Mouse (Mus musculus): ENCODE measurements around the gene Fam183b. TPM values are rescaled to one million over a fixed set of nuclear protein-coding genes. Genes with fewer than 3 reads are reported as not detected.
"Not testable (repeated sequence)": the region's sequence is repeated elsewhere in the genome, so short reads cannot be mapped to it uniquely, and the experiment has no call there.

The Fam183b gene
- total RNA-seq (2018; cell fraction: chromatin; rRNA removed): not detected
- total RNA-seq (2018; cell fraction: cytosol; rRNA removed): not detected
- not detected for total RNA-seq (2018; cell fraction: nucleus; rRNA removed)
- not detected in 3 replicates for polyA plus RNA-seq (2018)

DNA sequence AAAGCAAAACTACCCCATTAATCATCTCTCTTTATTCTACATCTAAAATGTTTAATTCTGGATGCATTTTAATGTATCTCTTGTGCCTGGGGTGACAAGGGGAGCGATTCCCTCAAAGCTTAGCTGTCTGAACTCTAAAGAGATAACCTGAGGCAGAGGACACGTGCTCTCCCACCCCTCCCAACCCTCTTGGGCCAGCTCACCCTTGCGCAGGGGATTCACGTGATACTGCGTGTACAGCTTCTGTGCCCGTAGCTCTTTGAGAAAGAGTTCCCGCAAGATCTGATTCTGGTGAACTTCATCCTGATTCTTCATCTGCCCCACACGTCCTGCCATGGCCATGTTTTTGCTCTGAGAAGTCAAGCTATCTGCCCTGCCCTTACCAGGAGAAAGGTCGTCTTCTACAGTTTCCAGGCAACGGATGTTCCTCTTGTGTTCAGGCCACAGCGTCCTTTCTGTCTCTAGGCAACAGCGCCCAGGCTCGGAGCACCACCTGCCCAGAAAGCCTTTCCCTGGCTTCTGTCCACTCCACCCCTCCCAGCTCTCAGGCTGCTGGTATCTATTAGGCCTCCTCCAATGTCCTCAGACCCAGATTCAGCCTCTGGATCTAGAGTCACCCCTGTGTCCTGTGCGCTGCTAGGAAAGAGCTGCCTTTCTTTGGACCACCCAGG lies at the start of gene Fam183b:
Gene Fam183b (minus strand): TSS at position 403 of the 671 bp plus-strand sequence.
- 47% methylated on average over 14 of the region's 14 CpGs for WGBS (ENCODE audit: missing documents)
- no peak within 1 kb of the TSS for H3K4me3 ChIP-seq (ENCODE audit: inconsistent target)
- H3K27ac ChIP-seq: no peak within 1 kb of the TSS
- H3K79me2 ChIP-seq (ENCODE audit: inconsistent target): no peaks in the 10 kb centered on the region
- H3K36me3 ChIP-seq (ENCODE audit: inconsistent target): no peaks in the 10 kb centered on the region

DNA sequence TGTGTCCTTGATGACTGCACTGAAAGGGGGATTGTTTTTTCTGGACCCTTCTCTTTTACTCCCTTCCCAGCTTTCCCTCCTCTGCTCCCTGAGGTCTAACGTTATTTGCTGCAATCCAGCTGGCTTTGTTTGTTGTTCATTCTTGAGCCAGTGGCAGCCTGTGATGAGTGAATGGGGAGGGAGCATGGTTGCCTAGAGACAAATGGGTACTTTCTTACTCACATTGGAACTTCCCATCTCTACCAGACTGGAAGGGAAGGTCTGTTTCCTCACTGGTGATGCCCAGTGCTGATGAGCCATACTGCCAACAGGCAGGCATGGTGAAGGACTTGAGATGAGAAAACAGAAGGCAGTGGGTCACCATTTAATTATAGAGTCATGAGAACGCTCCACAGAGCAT lies 48.0 kb upstream of the Fam183b start:
- H3K27ac ChIP-seq: no peak overlapping the region
- no peaks in the 10 kb centered on the region; the same call in 1 of the 2 replicates for H3K79me2 ChIP-seq (ENCODE audit: inconsistent target)
- peaks cover 27% of the 10 kb centered on the region for H3K36me3 ChIP-seq (ENCODE audit: inconsistent target)
- 97% methylated on average over 2 of the region's 2 CpGs for WGBS (ENCODE audit: missing documents)
- no peak overlapping the region for H3K4me3 ChIP-seq (ENCODE audit: inconsistent target)

DNA sequence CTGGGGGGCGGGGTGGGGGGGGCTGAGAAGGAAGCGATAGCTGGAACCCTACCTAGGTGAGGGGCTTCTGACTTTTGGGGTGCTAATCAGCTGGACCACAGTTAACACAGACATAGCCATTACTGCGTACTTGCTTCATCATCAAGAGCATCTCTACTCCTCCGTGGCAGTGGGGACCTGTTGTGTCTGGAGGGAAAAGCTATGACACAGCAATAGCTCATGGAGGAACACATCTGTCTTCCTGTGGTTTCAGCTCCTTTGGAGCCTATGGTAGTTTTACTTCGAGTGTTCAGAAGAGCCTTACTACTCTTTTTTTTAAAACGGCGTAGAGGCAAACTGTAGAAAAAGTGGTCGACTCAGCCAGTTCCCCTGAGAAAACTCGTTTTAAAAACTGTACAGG lies 45.9 kb upstream of the Fam183b start:
- WGBS (ENCODE audit: missing documents): 7% methylated on average over 9 of the region's 9 CpGs
- Histone ChIP-seq H3K27ac (no peak overlapping the region), H3K4me3 (ENCODE audit: inconsistent target) (peak overlapping the region; percentile 94), H3K79me2 (ENCODE audit: inconsistent target) (no peaks in the 10 kb centered on the region; the same call in 1 of the 2 replicates), H3K36me3 (ENCODE audit: inconsistent target) (peaks cover 21% of the 10 kb centered on the region; the same call in 1 of the 2 replicates)

DNA sequence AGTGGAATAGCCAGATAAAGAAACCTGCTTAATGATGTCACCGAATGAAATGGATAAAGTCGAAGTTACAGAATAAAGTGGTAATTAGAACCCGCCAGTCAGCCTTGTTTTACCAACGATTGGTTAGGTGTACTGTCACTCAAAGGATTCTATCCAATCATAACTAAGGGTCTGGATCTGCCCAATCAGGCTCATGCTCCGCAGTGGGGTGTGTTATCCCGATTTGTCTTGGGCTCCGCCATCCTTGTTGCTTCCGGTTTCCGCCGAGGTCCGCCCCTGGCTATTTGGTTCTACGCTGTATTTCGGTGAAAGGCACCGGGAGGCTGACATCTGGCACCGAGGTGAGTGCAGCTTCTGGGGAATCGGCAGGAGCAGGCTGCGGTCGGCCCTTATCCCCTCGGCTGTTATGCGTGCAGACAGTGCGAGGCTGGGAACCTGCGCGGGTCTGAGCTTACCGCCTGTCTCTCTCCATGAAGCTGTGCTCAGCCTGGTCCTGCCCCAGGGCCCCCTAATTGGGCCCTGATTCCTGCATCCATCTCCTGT lies 45.2 kb upstream of the Fam183b start, which contains the start of gene Gm12258:
Gene Gm12258 (plus strand): TSS at position 240 of the 543 bp plus-strand sequence.
- peak within 1 kb of the TSS; percentile 94 for H3K4me3 ChIP-seq (ENCODE audit: inconsistent target)
- H3K36me3 ChIP-seq (ENCODE audit: inconsistent target): peaks cover 21% of the 10 kb centered on the region; the same call in 1 of the 2 replicates
- peak within 1 kb of the TSS; percentile 36 for H3K27ac ChIP-seq
- 1% methylated on average over 24 of the region's 24 CpGs for WGBS (ENCODE audit: missing documents)
- H3K79me2 ChIP-seq (ENCODE audit: inconsistent target): no peaks in the 10 kb centered on the region; the same call in 1 of the 2 replicates

DNA sequence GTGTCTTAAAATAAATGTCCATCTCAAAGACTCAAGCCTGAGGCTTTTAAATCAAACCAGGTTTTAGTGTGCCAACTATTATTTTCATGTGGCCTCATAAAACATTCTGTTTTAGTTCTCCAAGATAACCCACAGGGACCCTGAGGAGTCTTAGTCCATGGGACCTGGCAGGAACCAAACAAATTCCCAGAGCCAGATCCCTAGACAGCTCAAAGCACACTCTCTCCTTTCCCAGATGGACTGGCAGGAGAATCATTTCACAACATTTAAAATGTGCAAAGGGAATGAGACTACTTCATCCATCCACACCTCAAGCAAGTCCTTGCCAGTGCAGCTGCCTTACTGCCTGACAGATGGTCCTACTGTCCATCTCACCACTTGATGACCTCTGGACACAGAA lies 37.2 kb upstream of the Fam183b start, which contains the start of gene Olfr311:
Gene Olfr311 (plus strand): TSS at position 301 of the 400 bp plus-strand sequence.
- not testable (repeated sequence) for H3K79me2 ChIP-seq (ENCODE audit: inconsistent target); H3K4me3 ChIP-seq (ENCODE audit: inconsistent target); H3K36me3 ChIP-seq (ENCODE audit: inconsistent target); H3K27ac ChIP-seq

DNA sequence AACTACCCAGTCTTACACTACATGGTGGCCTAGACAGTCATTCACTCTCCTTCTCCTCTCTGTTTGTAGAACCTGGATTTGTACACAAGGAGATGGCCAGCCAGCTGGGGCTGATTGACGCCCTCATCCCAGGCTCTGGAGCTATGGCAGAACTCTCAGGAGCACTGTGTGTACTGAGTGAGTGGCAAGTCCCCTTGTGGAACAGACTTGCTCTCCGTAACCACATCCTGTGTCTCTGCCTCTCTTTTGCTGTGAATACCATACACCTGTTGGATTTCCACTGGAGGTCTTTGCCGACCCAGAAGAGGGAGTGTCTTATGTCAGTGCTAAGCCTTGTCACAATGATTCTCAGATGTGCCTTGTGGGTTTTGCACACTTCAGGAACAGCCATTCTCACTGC lies 30.8 kb upstream of the Fam183b start:
- WGBS (ENCODE audit: missing documents): 88% methylated on average over 2 of the region's 3 CpGs
- not testable (repeated sequence) for H3K79me2 ChIP-seq (ENCODE audit: inconsistent target); H3K36me3 ChIP-seq (ENCODE audit: inconsistent target); H3K4me3 ChIP-seq (ENCODE audit: inconsistent target); H3K27ac ChIP-seq

DNA sequence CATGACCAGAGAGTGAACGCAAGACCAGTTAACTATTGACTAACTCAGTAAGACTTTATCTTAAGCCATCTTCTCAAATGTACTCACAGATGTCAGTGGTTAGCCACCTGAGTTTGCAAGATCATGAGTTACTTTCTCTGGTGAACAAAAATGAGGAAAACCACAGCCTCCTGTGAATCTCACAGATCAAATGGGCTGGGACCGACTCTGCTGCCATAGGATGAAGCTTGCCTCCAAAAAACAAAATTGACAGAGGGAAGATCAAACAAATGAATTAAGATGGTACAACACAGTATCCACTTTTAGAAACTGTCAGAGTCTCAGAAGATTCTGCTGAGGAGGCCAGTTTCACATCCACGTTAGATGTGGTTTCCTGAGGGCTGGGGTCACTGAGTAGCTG lies 28.0 kb upstream of the Fam183b start:
- H3K4me3 ChIP-seq (ENCODE audit: inconsistent target): no peak overlapping the region
- H3K36me3 ChIP-seq (ENCODE audit: inconsistent target): no peaks in the 10 kb centered on the region

DNA sequence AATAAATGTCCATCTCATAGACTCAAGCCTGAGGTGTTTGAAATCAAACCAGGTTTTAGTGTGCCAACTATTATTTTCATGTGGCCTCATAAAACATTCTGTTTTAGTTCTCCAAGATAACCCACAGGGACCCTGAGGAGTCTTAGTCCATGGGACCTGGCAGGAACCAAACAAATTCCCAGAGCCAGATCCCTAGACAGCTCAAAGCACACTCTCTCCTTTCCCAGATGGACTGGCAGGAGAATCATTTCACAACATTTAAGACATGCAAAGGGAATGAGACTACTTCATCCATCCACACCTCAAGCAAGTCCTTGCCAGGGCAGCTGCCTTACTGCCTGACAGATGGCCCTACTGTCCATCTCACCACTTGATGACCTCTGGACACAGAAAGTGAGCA lies 27.2 kb upstream of the Fam183b start, which contains the start of gene Olfr312:
Gene Olfr312 (plus strand): TSS at position 301 of the 400 bp plus-strand sequence.
- H3K4me3 ChIP-seq (ENCODE audit: inconsistent target); H3K36me3 ChIP-seq (ENCODE audit: inconsistent target); H3K79me2 ChIP-seq (ENCODE audit: inconsistent target); H3K27ac ChIP-seq: not testable (repeated sequence)

More for the DNA sequence above, 28.0 kb upstream of the Fam183b start:
- Histone ChIP-seq H3K27ac (no peak overlapping the region), H3K79me2 (ENCODE audit: inconsistent target) (no peaks in the 10 kb centered on the region)
- WGBS (ENCODE audit: missing documents): 42% methylated on average over 3 of the region's 3 CpGs

DNA sequence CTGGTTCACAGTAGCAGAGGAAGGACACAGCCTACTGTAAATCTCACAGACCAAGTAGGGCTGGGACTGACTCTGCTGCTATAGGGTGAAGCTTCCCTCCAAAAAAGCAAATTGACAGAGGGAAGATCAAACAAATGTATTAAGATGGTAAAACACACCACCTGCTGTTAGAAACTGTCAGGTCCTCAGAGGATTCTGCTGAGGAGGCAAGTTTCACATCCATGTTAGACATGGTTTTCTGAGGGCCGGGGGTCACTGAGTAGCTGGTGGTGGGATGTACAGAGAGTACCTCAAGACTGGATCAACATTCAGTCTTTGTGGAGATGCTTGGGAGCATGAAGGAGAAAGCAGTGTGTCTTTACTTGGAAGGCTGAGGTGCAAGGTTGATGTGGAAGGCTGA lies 13.9 kb upstream of the Fam183b start:
- Histone ChIP-seq H3K79me2 (ENCODE audit: inconsistent target) (no peaks in the 10 kb centered on the region), H3K27ac (no peak overlapping the region), H3K36me3 (ENCODE audit: inconsistent target) (no peaks in the 10 kb centered on the region), H3K4me3 (ENCODE audit: inconsistent target) (no peak overlapping the region)
- 75% methylated on average over 1 of the region's 1 CpGs for WGBS (ENCODE audit: missing documents)

DNA sequence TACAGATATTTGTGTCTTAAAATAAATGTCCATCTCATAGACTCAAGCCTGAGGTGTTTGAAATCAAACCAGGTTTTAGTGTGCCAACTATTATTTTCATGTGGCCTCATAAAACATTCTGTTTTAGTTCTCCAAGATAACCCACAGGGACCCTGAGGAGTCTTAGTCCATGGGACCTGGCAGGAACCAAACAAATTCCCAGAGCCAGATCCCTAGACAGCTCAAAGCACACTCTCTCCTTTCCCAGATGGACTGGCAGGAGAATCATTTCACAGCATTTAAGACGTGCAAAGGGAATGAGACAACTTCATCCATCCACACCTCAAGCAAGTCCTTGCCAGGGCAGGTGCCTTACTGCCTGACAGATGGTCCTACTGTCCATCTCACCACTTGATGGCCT lies 12.9 kb upstream of the Fam183b start, which contains the start of gene Olfr313:
Gene Olfr313 (plus strand): TSS at position 301 of the 400 bp plus-strand sequence.
- H3K79me2 ChIP-seq (ENCODE audit: inconsistent target); H3K27ac ChIP-seq; H3K36me3 ChIP-seq (ENCODE audit: inconsistent target); H3K4me3 ChIP-seq (ENCODE audit: inconsistent target): not testable (repeated sequence)
- WGBS (ENCODE audit: missing documents): 56% methylated on average over 1 of the region's 1 CpGs

DNA sequence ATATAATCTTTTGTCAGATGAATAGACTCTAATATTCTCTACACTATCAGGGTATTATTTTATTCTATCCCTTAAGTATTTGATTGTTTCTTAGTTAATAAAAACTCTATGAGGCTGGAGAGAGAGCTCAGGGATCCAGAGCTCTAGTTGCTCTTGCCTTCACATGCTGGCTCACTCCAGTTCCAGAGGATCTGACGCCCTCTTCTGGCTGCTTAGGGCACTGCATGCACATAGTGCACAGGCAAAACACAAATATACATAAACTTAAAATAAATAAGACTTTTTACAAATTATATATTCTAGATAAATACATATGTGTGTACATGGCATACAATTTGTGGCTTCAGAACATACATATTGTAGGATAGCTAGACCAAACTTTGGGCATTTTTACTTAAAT lies 10.2 kb upstream of the Fam183b start:
- Histone ChIP-seq H3K27ac (no peak overlapping the region), H3K4me3 (ENCODE audit: inconsistent target) (no peak overlapping the region), H3K36me3 (ENCODE audit: inconsistent target) (no peaks in the 10 kb centered on the region), H3K79me2 (ENCODE audit: inconsistent target) (no peaks in the 10 kb centered on the region)
- 8% methylated on average over 1 of the region's 1 CpGs for WGBS (ENCODE audit: missing documents)

DNA sequence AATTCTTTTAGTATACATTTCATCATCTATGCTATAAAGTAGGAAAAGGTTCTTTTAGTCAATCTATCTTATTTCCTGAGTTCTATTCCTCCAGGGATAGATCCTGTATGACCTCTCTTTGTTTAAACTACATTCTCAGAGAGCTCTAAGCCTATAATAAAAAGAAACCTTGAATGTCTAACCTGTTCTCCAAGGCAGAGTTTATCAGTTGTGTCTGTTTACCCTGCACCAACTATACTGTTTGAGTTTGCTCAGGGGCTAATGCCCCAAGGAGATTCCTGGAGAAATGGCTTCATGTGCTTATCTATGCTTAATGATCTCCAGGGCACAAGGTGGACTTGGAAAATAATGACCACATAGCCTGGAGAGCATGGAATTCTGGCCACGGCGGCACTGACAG lies 2.6 kb upstream of the Fam183b start:
- 79% methylated on average over 2 of the region's 2 CpGs for WGBS (ENCODE audit: missing documents)
- H3K4me3 ChIP-seq (ENCODE audit: inconsistent target): no peak overlapping the region

DNA sequence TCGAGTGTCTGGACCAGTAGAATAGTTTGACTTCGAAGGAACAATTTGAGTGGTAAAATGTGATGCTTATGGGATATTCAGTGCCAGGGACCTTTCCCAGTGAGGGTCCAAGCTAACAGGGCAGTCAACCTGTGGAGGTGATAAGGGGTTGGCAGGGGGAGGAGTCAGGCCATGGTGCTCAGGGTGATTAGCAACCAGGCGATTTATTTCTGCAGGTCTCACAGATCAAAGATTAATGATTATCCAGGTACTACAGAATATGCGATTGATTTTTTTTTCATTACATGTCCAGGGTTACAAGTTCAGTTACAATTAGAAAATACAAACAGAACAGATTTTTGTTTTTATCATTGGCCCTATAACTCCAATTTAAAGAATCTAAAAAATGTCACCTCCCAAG lies 2.1 kb upstream of the Fam183b start:
- no peak overlapping the region for H3K4me3 ChIP-seq (ENCODE audit: inconsistent target)
- WGBS (ENCODE audit: missing documents): 87% methylated on average over 4 of the region's 4 CpGs
- no peaks in the 10 kb centered on the region for H3K79me2 ChIP-seq (ENCODE audit: inconsistent target)
- no peaks in the 10 kb centered on the region for H3K36me3 ChIP-seq (ENCODE audit: inconsistent target)
- no peak overlapping the region for H3K27ac ChIP-seq

More for the DNA sequence above, 2.6 kb upstream of the Fam183b start:
- H3K79me2 ChIP-seq (ENCODE audit: inconsistent target): no peaks in the 10 kb centered on the region
- H3K27ac ChIP-seq: no peak overlapping the region
- no peaks in the 10 kb centered on the region for H3K36me3 ChIP-seq (ENCODE audit: inconsistent target)

DNA sequence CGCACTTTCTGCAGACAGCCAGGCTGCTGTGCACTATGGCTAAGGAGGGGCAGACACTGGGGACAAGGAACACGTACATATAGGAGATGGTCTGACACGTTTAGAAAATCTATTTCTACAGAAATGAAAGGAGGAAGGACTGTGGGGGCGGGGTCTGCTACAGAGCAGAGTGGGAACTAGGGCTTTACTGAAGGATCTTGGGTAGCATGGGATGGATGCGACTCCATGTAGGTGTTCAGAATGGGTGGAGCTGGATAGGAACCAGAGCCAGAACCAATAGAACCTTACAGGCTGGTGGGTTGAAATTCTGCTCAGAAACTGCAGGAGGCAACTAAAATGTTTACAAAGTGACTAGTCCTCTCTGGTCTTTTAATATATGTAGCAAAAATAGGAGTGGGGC lies 2.0 kb downstream of the Fam183b start:
- no peaks in the 10 kb centered on the region for H3K79me2 ChIP-seq (ENCODE audit: inconsistent target)
- H3K27ac ChIP-seq: no peak overlapping the region
- H3K36me3 ChIP-seq (ENCODE audit: inconsistent target): no peaks in the 10 kb centered on the region
- no peak overlapping the region for H3K4me3 ChIP-seq (ENCODE audit: inconsistent target)
- WGBS (ENCODE audit: missing documents): 56% methylated on average over 5 of the region's 5 CpGs

DNA sequence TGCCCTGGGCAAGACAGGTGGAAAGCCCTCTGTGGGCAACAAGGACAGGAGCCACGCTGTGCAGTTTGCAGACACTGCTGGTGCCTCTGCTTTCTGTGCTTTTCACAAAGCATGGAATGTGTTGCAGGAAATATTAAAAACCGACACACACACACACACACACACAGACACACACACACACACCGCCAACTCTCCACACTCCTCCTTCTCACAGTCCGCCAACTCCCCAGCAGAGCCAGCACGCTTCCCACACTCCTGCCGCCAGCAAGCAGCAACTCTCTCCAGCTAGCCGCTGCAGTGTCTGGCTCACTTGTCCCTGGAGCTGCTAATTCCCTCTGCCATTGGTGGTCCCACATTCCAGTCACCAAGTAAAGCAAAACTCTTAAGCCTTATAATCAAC lies 4.9 kb downstream of the Fam183b start:
- Histone ChIP-seq H3K79me2 (ENCODE audit: inconsistent target) (no peaks in the 10 kb centered on the region), H3K4me3 (ENCODE audit: inconsistent target) (no peak overlapping the region), H3K36me3 (ENCODE audit: inconsistent target) (no peaks in the 10 kb centered on the region), H3K27ac (no peak overlapping the region)
- WGBS (ENCODE audit: missing documents): 84% methylated on average over 7 of the region's 7 CpGs
